Mouse (Mus musculus) urinary bladder, adult 18-20 months (tissue): ENCODE measurements around the gene Vmn2r41.
"Not testable (repeated sequence)": the region's sequence is repeated elsewhere in the genome, so short reads cannot be mapped to it uniquely, and the experiment has no call there.

Experiments
- DNase-seq, 2 experiments: peaks; one replicate each; pipeline ENCODE4 v3.0.0; 2022; ENCODE audit warnings: low spot score in 2 of 2, mixed read lengths in 2 of 2

Vmn2r41 gene

GRCm38 (mm10) chr7:8161554-8161953, at the start of gene Vmn2r41:
Vmn2r41 (minus strand) TSS chr7:8161654.
- DNase-seq, result not testable (repeated sequence)

- not testable (repeated sequence) for DNase-seq
Observed at GRCm38 (mm10) chr7:8200220-8200619, 38.8 kb upstream of the Vmn2r41 start, which contains the start of gene Vmn2r42. Vmn2r42 (minus strand) TSS chr7:8200320.

GRCm38 (mm10) chr7:8092871-8093270, 68.6 kb downstream of the Vmn2r41 start:
- DNase-seq, result peak; percentile 4 to 21
